Mouse (Mus musculus) megakaryocyte-erythroid progenitor cell, adult 5-6 weeks (primary cell): ENCODE results near the gene Mtus2. TPM values are rescaled to one million over a fixed set of nuclear protein-coding genes. Genes with fewer than 3 reads are reported as not detected.
"Not testable (repeated sequence)": the region's sequence is repeated elsewhere in the genome, so short reads cannot be mapped to it uniquely, and the experiment has no call there.

Source experiments
- ATAC-seq: replicated peaks from 2 replicates; pipeline ENCODE4 v1.8.0; 2016; ENCODE audit warnings: mild to moderate bottlenecking, inconsistent platforms; ENCODE audit not compliant: severe bottlenecking, poor library complexity, low FRiP score, low TSS enrichment
- total RNA-seq, 2 experiments: library from RNA; stranded (forward) in 1 of 2; stranded (reverse) in 1 of 2; fragments of 200-1000, 215-1000 nt in 1 of 2; fragments of >200 nt in 1 of 2; fragmentation: Nextera tagmentation in 1 of 2; gene quantifications; 2 replicates each; pipeline ENCODE4 v1.2.3; 2014 to 2017

The Mtus2 gene
- 0.27 and 1.5 TPM in 2 replicates for total RNA-seq (2014; fragmentation: Nextera tagmentation)
- total RNA-seq (2017) = 0.65 and 1.8 TPM in 2 replicates

- ATAC-seq = peak; percentile 87
Observed at GRCm38 (mm10) chr5:147956821-147957564, at the start of gene Mtus2. Gene Mtus2 (plus strand): TSS chr5:147957320.

DNA sequence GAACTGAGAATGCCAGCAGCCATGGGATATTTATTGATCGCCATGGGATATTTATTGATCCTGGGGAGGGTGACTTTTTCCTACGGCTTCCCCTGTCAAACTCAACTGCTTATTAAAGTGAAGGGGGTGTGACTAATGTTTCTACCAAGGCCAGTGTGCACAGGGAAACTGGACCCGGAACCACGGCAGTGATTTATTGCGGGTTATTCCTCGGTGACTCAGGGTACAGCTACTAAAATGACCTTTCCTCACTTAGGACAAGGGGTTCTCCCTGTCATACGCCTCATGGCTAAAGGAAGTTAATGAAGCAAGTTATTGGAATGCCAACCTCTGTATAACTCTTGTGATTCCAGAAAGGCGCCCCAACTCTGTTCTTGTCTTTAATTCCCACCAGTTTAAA, 49.3 kb upstream of the Mtus2 start:
- no peak for ATAC-seq

- no peak for ATAC-seq
Observed at GRCm38 (mm10) chr5:147910807-147911509, 46.2 kb upstream of the Mtus2 start.

GRCm38 (mm10) chr5:147911744-147912143, 45.4 kb upstream of the Mtus2 start:
- ATAC-seq = no peak

- ATAC-seq = no peak
Observed at GRCm38 (mm10) chr5:147913241-147913842, 43.8 kb upstream of the Mtus2 start.

DNA sequence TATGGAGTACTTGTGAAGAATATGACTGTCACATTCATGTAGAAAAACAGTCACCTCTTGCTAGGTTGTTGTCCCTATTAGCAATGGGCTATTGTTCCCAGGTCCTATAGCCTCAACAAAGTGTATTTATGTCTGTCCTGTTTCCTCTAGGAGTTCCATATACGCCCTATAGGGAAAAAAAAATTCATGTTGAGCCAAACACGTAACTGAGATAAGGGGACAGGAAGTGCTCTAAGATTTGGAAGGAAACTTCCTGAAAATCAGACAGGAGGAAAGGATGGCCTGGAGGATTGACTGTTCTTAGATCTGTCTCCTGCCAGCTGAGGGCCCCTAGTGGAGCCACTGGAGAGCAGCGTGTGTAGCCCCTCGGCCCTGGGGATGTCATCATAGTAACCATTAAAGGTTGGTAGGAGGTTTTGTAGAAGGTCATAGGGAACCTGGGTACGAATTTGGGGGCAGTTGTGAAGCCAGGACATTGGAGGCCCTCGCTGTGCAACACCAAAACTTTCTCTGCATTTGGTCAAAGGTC, 42.0 kb upstream of the Mtus2 start:
- peak; percentile 35; the same call in 1 of the 2 replicates for ATAC-seq

DNA sequence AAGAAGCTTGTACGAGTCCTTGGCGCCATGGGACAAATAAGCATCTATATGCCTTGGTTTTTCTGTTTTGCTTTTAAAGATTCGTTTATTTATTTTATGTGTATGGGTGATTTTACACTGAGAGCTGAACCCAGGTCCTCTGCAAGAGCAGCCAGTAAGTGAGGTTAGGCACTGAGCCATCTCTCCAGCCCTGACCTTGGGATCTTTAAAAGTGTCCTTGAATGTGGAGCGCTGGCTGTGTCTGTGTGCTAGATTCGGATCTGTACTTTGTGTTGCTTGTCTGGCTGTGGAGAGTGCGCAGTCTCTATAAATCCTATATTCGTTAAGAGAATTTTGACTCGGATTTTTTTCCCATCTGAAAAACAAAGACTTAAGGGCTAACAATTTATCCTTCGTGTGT, 40.9 kb upstream of the Mtus2 start:
- no peak for ATAC-seq

- ATAC-seq = peak; percentile 88
Observed at GRCm38 (mm10) chr5:147918044-147918846, 38.9 kb upstream of the Mtus2 start.

GRCm38 (mm10) chr5:147924621-147925020, 32.5 kb upstream of the Mtus2 start:
- ATAC-seq = no peak

DNA sequence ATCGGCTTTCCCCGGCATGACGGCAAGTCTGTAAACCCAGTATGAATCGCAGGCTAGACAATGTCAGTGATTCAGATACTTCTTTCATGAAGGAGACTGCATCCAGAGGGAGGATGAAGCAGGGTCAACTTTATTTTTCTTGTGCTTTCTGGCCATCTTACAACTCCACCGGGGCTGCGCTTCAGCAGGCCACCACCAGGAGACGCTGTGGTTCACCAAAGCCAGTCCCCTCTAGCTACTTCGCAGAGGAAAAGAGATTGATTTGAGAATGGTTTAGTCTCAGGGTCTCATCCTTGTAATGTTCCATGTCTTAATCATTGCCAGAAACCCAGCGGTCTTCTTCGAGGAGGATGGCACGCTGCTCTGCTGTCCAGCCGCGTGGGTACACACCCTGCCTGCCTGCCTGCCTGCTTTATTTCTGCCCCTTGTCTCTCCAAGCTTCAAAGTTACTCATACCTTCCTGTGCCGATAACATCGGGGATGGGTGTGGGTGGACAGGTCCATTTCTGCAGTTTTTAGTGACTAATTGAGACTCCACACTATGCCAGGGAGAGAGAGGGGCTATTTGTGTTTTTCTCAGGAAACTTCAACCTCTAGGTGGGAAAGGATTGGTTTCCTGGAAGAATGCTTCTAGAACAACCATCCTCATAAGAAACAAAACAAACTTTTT, 31.1 kb upstream of the Mtus2 start:
- 0 out of 2 replicates have a peak, but pooled peaks have one; percentile 60 for ATAC-seq

DNA sequence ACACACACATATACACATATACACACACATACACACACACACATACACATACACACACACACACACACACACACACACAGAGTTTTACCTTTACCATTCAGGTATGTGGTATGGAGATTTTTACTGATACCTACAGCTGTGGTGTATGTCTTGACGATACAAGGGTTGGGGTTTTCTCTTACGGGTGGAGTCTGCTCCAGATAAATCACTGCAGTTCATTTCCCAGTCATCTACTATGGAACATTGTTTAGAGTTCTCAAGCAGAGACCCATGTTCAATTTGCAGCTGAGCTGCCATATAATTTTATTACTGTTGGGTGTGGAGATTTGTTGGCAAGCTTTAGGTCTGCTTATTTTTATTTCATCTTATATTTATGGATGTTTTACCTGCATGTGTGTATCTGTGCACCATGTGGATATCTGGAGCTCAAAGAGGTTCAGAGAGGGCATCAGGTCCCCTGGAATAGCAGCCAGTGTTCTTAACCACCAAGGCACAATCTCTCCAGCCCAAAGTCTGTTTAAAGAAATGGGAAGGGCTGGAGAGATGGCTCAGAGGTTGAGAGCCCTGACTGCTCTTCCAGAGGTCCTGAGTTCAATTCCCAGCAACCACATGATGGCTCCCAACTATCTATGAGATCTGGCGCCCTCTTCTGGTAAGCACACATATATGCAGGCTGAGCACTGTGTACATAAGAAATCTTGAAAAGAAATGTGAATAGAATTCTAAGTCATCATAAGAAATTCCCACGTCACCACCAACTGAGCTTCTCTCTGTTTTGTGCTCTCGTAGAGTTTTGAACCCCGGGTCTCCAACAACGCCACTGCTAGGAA, 28.2 kb upstream of the Mtus2 start:
- ATAC-seq = no peak

GRCm38 (mm10) chr5:147935096-147935495, 22.0 kb upstream of the Mtus2 start:
- ATAC-seq = no peak

GRCm38 (mm10) chr5:147939226-147939625, 17.9 kb upstream of the Mtus2 start:
- ATAC-seq = peak; percentile 91

DNA sequence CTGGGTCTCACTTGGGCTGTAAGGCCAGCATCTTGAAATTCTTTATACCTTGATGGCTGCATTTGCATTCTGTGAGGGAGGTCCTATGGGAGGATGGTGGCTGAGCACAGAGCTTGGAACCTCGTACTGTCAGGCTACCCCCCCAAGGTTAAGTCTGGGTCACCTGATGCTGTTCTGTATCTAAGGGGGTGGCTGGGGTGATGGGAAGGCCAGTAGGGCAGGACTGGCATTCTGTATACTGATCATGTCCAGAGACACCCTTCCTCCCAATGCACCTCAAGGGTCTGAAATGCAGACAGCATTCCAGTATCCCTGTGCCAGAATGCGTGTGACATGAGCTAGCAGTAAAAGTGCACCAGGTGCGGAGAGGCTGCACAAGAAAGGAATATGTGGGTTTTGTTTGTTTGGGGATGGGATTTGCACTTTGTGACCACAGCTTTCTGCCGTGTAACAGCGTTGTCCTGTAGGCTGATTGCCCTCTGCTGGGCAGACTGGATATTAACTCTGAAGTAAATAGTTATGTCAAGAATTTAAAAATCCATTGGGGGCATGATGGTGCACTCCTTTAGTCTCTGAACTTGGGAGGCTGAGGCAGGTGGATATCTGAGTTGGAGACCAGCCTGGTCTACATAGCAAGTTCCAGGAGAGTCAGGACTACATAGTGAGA, 12.0 kb upstream of the Mtus2 start:
- ATAC-seq = peak; percentile 90

DNA sequence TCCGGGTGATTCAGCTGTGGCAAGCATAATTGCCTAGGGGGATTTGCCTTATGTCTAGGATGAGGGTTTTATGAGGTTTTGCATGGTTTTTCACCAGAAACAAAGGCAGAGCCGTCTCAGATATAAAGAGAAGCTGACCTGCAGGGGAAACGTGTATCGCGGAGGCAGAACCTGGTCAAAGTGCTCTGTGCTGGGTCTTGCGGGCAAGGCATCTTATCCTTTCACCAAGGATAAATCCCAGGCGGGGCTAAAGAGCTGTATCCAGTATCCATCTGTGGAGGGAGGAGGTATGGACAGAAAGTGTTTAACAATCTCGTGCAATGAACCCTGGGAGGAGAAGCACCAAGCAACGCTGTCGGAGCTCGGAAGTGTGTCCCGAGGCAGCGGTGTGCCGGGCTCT, 7.2 kb upstream of the Mtus2 start:
- ATAC-seq = no peak

GRCm38 (mm10) chr5:147951751-147952150, 5.4 kb upstream of the Mtus2 start:
- no peak for ATAC-seq

DNA sequence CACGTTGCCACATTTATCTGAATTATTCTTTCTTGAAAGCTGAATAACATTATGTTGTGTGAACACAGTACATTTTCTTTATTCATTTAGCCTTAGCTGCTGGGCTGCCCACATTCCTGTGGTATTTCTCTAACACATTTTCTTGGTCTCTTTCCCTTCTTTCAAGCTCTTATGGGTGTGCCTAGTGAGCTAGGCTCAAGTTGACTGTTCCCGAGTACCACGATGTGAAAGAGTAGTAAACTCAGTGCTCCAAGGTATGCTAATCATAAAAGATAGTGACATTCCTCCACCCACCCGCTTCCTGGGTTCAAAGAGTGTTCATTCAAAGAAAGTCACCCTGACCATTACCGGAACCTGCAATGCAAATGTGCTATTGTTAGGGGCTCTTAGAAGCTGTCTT, 3.9 kb upstream of the Mtus2 start:
- ATAC-seq = not testable (repeated sequence)

GRCm38 (mm10) chr5:147955671-147956070, 1.4 kb upstream of the Mtus2 start:
- ATAC-seq = no peak
